Mouse (Mus musculus): ENCODE data around the gene Chrnd.

Gene Chrnd

GRCm38 (mm10) chr1:87190429-87190828 is at the start of gene Chrnd:
TSS of gene Chrnd (plus strand) at chr1:87190607.
- DNase-seq (ENCODE audit: low spot score in 2 of 2), result no peak

- no peak for DNase-seq (ENCODE audit: low spot score in 2 of 2)
These were observed 48.9 kb upstream of the Chrnd start for GRCm38 (mm10) chr1:87141550-87141949.

- no peak for DNase-seq (ENCODE audit: low spot score in 2 of 2)
These were observed 48.0 kb upstream of the Chrnd start for GRCm38 (mm10) chr1:87142456-87142855.

GRCm38 (mm10) chr1:87143141-87143540 is 47.3 kb upstream of the Chrnd start:
- DNase-seq (ENCODE audit: low spot score in 2 of 2), result no peak

GRCm38 (mm10) chr1:87149422-87149821 is 41.0 kb upstream of the Chrnd start:
- DNase-seq (ENCODE audit: low spot score in 2 of 2), result no peak

GRCm38 (mm10) chr1:87151286-87151685 is 39.1 kb upstream of the Chrnd start:
- DNase-seq (ENCODE audit: low spot score in 2 of 2), result no peak

- no peak for DNase-seq (ENCODE audit: low spot score in 2 of 2)
These were observed 36.5 kb upstream of the Chrnd start for GRCm38 (mm10) chr1:87153776-87154500.

- DNase-seq (ENCODE audit: low spot score in 2 of 2), result no peak
These were observed 35.8 kb upstream of the Chrnd start for GRCm38 (mm10) chr1:87154501-87155120.

- DNase-seq (ENCODE audit: low spot score in 2 of 2), result no peak
These were observed 34.7 kb upstream of the Chrnd start for GRCm38 (mm10) chr1:87155531-87156198.

- DNase-seq (ENCODE audit: low spot score in 2 of 2), result no peak
These were observed 34.2 kb upstream of the Chrnd start, which contains the start of gene Ecel1 for GRCm38 (mm10) chr1:87156199-87156587. TSS of gene Ecel1 (minus strand) at chr1:87156521.

GRCm38 (mm10) chr1:87159396-87159795 is 31.0 kb upstream of the Chrnd start:
- DNase-seq (ENCODE audit: low spot score in 2 of 2), result no peak

- no peak for DNase-seq (ENCODE audit: low spot score in 2 of 2)
These were observed 26.1 kb upstream of the Chrnd start for GRCm38 (mm10) chr1:87164164-87164795.

GRCm38 (mm10) chr1:87164796-87165184 is 25.6 kb upstream of the Chrnd start:
- no peak for DNase-seq (ENCODE audit: low spot score in 2 of 2)

GRCm38 (mm10) chr1:87170458-87170857 is 19.9 kb upstream of the Chrnd start:
- DNase-seq (ENCODE audit: low spot score in 2 of 2), result no peak

- no peak for DNase-seq (ENCODE audit: low spot score in 2 of 2)
These were observed 19.1 kb upstream of the Chrnd start for GRCm38 (mm10) chr1:87171312-87171711.

GRCm38 (mm10) chr1:87172316-87172715 is 18.1 kb upstream of the Chrnd start:
- no peak for DNase-seq (ENCODE audit: low spot score in 2 of 2)

- peak in 1 of 2 experiments; percentile 58 for DNase-seq (ENCODE audit: low spot score in 2 of 2)
These were observed 16.1 kb upstream of the Chrnd start for GRCm38 (mm10) chr1:87174006-87174955.

- DNase-seq (ENCODE audit: low spot score in 2 of 2), result no peak
These were observed 14.5 kb upstream of the Chrnd start for GRCm38 (mm10) chr1:87175852-87176292.

GRCm38 (mm10) chr1:87180896-87181295 is 9.5 kb upstream of the Chrnd start:
- DNase-seq (ENCODE audit: low spot score in 2 of 2), result no peak

GRCm38 (mm10) chr1:87183013-87183412 is 7.4 kb upstream of the Chrnd start, which contains the start of gene Prss56:
TSS of gene Prss56 (plus strand) at chr1:87183313.
- no peak for DNase-seq (ENCODE audit: low spot score in 2 of 2)
